Mouse (Mus musculus) T-helper 2 cell (primary cell): ENCODE data around the gene Arl5c.

Source experiments
- in situ Hi-C: fragments of 300-600 bp; cut with MboI, MseI; formaldehyde crosslinking; loops from one replicate; pipeline ENCODE4 v1.15.1; 2025; ENCODE audit warnings: high pct_unique_total_duplicates

The Arl5c gene

GRCm38 (mm10) chr11:97996691-97997090 lies 710 bp upstream of the Arl5c start:
- in situ Hi-C loops, result no loop called here

DNA sequence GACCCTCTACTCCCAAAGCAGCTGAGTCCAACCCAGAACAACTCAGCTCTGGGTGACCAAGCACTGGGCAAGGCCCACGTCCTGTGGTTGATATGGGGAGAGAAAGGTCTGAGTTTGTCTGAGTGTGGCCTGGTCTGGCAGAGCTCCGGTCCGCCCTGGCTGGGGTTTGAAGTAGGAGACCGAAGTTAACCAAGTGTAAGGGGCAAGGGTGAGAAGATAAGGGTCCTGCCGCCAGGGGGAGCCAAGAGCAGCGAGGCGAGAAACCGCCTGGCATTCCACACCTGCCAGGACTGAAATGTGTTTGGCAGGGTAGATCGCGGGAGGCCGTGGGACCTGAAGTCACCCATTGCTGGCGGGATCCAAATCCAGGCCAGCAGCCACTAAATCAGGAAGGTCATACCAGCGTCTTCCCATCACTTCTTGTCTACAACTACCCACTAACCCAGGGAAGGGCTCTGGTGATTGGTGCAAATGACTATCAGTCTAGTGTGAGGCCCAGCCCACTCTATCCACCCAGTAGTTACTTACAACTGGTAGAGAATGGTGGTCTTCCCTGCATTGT lies 1.4 kb downstream of the Arl5c start:
- in situ Hi-C loops, result loop anchor here (5.0 kb wide), 1 partner anchor 197 kb away; the partner anchor contains the start of gene Lasp1

- in situ Hi-C loops, result no loop called here
Observed at GRCm38 (mm10) chr11:97988530-97989096, 7.4 kb downstream of the Arl5c start.

DNA sequence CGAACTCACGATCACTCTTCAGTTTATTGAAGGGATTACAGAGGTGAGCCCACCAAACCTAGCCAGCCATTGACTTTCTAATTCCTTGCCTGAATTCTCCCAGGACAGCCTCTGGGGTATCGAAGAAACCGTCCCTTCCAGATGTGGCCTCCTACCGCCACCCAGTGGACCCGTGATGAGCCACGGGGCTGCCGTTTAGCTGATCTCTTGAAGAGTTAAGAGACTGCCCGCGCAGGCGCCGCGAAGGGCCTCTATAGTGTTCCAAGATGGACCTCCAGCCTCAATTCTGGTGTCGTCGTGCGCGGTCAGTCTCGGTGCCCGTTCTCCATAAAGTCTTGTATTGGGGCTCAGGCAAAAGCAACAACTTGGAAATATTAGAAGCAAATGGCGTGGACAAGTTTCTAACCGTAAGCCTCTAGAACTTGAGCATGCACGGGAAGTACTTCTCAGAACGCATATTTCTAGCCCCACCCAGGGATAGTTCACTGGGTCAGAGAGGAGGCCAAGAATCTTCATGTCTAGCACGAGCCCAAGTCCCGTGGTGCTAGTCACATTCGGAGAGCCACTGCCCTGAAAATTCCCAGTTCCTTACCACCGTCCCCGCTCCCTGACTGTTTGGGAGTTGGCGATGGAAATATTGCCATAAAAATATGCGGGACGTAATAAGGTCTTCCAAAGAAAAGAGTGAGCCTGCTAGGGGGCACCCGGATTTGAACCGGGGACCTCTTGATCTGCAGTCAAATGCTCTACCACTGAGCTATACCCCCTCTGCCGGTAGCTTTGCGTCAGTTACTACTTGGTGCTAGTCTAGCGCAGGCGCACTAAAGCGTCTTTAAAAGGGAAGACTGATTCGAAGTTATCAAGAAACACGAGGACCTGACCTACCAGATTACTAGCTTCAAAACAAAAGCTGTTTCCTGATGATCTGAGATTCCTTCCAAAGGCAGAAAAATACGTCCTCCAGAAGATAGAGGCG lies 8.1 kb downstream of the Arl5c start:
- in situ Hi-C loops, result no loop called here

- in situ Hi-C loops, result no loop called here
Observed at GRCm38 (mm10) chr11:97986738-97987465, 9.1 kb downstream of the Arl5c start.

DNA sequence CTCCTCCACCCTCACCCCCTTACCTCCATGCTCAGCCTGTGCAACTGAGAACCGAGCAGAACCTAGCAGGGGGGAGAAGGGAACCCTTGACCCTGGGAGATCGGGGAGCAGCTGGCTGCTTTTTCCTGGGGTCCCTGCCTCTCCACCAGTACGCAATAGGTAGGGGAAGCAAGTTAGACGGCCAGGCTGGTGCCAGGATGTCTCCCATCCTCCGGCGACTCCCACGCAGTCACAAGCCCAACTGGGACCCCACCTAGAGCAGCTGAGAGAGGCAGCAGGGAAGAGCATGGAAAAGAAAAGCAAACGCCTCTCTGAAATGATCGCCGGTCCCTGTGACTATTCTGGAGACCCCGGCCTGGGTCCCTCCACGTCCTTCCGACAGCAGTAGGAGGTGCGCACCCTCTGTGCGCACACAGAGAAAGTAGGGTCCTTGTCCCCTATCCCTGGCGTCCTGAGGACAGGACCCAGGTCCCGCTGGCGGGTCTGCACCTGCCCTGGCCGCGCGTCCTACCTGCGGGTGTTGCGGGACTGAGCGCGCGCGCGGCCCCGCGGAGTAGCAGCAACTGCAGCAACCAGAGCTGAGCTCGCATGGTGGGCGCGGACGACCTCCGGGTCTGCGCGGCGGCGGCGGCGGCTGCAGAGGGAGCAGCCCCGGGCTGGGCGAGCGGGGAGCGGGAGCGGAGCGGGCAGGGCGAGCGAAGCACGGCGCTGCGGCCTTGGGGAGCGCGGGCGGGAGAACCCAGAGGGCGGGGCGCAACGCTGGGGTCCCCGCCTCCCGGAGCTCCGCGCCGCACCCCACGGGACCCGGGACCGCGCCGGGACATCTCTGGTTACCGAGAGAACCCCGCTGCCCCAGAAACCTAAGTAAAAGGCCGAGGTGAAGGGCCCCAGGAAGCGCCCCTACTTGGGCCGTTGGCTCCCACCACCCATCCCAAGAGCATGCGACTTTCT lies 10.0 kb downstream of the Arl5c start, which contains the start of gene Plxdc1:
TSS of gene Plxdc1 (minus strand) at position 718 of the 951 bp plus-strand sequence.
- in situ Hi-C loops, result no loop called here

- in situ Hi-C loops, result no loop called here
Observed at GRCm38 (mm10) chr11:97983983-97984382, 12.0 kb downstream of the Arl5c start.

DNA sequence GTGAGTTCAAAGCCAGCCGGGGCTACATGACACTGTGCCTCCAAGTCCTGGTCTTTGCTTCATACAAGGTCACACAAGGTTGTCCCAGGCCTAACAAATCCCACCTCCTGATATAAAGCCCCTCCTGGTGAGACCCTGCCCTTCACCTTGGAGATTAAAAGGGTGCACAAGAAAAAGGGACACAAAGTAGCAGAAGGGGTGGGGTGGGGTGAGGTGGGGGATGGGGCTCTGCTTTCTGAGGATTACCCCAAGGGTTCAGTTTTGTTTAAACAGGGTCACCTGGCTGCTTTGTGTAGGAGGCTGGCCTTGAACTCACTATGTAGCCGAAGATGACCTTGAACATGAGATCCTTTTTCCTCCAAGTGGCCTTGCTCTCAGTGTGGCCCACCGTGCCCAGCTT lies 12.5 kb downstream of the Arl5c start:
- in situ Hi-C loops, result no loop called here

DNA sequence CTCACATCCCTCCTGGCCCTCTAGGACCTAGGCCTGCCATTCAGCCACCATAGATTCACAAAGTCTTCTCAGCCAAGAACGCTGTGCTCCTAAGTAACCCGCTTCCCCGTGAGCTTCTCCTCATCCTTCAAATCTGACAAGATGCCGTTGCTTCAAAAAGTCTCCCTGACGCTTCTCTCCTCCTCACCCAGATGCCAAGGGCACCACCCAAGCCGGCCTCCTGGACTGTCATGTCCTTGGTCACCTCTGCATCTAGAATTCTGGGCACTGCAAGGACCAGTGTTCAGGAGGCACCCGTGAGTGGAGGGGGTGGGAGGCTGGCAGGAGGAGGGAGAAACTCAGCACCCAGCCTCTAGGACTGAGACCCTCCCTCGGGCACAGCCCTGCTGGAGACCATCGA lies 13.3 kb downstream of the Arl5c start:
- in situ Hi-C loops, result no loop called here

DNA sequence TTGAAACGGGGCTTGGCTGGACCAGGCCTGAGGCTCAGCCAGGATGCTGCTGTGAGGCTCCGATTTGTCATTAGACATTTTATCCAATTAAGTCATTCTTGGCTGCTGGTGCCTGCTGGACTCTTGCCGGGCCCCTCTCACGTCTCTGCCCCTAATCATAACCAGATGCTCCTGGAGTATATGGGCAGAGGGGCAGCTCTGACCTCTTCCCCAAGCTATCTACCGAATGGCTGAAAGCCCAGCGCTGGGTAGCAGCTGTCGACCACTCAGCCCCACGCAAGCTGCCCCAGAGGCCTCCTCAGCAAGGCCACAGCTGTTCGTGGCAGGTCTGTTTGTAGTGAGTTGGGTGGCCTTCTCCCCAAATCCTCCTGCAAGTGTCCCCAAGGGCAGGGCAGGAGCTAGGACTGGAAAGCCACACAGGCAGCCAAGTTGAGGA lies 15.4 kb downstream of the Arl5c start:
- in situ Hi-C loops, result no loop called here

GRCm38 (mm10) chr11:97979824-97980495 lies 16.0 kb downstream of the Arl5c start:
- in situ Hi-C loops, result no loop called here

DNA sequence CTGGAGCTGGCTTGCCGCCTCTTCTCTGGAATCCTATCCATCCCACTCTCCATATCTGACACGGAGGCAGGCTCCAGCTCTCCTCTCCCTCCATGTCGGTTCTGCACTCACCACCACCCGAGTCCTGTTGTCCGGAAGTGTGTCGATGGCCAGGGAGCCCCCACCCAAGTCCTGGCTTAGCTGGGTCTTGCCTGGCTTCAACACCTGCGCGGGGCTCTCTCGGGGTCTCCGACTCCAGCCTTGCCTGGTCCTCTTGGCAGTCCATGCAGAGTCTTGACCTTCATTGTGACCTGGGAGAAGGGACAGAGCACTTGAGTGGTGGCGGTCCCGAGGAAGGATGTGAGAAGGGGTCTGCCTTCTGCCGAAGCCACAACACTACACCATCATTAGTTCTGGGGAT lies 17.6 kb downstream of the Arl5c start:
- in situ Hi-C loops, result no loop called here

GRCm38 (mm10) chr11:97977797-97978196 lies 18.2 kb downstream of the Arl5c start:
- in situ Hi-C loops, result no loop called here

GRCm38 (mm10) chr11:97974746-97975145 lies 21.2 kb downstream of the Arl5c start:
- in situ Hi-C loops, result no loop called here

DNA sequence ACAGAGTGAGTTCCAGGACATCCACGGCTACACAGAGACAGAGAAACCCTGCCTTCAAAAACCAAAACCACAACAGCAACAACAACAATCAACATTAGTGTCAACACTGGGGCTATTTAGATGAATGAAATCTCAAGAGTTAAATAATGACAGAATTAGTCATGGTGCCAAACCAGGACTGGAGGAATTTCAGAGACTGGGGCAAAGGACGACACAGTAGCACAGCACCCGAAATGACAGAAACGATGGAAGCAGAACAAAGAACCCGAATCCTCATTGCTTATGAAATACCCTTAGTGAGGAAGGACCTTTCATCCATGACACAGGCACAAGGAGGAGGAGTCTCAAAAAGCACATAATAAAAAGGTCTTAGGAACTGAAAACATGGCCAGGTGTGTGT lies 21.8 kb downstream of the Arl5c start:
- in situ Hi-C loops, result no loop called here

DNA sequence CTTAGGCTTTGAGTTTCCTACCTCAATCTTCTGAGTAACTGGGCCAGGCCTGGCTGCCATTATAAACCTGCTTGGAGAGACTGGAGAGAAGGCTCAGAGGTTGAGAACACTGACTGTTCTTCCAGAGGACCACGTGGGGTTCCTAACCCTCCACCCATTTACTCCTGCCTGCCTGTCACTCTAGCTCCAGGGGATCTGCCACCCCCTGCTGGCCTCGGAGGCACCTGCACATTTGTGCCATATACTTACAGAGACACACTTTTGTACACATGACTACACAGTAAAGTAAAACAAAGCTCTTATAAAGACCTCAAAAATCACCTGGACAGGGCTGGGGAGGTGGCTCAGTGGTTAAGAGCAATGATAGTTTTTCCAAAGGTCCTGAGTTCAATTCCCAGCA lies 23.5 kb downstream of the Arl5c start:
- in situ Hi-C loops, result no loop called here

GRCm38 (mm10) chr11:97971232-97971631 lies 24.7 kb downstream of the Arl5c start:
- in situ Hi-C loops, result no loop called here

GRCm38 (mm10) chr11:97970771-97971170 lies 25.2 kb downstream of the Arl5c start:
- in situ Hi-C loops, result no loop called here

DNA sequence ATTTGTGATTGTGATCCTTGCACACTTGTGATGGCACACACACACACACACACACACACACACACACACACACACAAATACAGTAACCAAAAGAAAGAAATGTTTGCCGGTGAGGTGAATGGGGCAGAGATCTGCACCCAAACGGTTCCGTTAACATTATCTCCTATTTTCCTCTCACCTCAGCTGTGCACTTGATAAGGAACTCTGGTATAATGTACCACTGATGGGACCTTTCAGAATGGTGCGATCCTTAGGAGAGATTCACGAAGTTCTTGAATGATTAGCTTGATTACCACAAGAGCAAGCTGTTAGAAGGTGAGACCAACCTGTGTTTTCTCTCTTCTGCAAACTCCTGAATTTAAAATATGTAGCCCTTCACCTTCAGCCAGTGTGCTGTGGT lies 27.6 kb downstream of the Arl5c start:
- in situ Hi-C loops, result no loop called here

DNA sequence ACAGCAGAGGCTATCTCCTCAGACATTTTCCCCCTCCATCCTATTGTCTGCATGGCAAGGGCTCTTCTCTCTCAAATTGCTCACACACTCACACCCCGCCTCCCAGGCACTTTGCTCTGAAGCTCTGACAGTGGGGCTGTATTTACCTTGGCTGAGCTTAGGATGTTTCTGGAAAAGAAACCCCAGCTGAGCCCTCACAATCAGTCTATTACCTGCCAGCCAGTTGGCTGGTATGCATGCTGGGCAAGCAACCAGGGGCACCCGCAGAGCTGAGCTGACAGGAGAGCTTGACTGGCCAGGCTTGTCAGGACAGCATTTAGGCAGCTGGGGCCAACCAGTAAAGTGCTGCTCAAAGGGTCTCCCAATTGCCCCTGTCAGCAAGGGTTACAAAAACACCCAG lies 28.9 kb downstream of the Arl5c start:
- in situ Hi-C loops, result no loop called here
